Mouse (Mus musculus) hindbrain, embryonic 12.5 days (tissue): ENCODE measurements around the gene Uba5. TPM values are rescaled to one million over a fixed set of nuclear protein-coding genes. Genes with fewer than 3 reads are reported as not detected.
A peak's percentile ranks its signal among the peaks of the same experiment; 100 is the strongest.

Experiments used
- ATAC-seq: fragments of 200-750 bp; cut with Nextera tagmentation; 2 replicates; pipeline ENCODE4 v1.8.0; 2017; ENCODE audit warnings: moderate TSS enrichment; ENCODE audit not compliant: low FRiP score
- H3K27ac ChIP-seq: fragments of 300-500 bp; sonication (generic); 2 replicates; pipeline ENCODE4 v1.5.1; 2016; ENCODE audit warnings: mild to moderate bottlenecking
- H3K27me3 ChIP-seq: fragments of 300-500 bp; sonication (generic); 2 replicates; pipeline ENCODE4 v1.6.1; 2016; ENCODE audit warnings: mild to moderate bottlenecking
- H3K36me3 ChIP-seq: fragments of 300-500 bp; sonication (generic); 2 replicates; pipeline ENCODE4 v1.6.1; 2016; ENCODE audit warnings: mild to moderate bottlenecking
- H3K4me1 ChIP-seq: fragments of 300-500 bp; sonication (generic); 2 replicates; pipeline ENCODE4 v1.6.1; 2016
- H3K4me2 ChIP-seq: fragments of 300-500 bp; sonication (generic); replicated peaks from 2 replicates; pipeline ENCODE4 v1.6.1; 2016; ENCODE audit warnings: mild to moderate bottlenecking
- H3K4me3 ChIP-seq: fragments of 300-500 bp; sonication (generic); 2 replicates; pipeline ENCODE4 v1.5.1; 2016; ENCODE audit warnings: mild to moderate bottlenecking
- H3K9ac ChIP-seq: fragments of 300-500 bp; sonication (generic); 2 replicates; pipeline ENCODE4 v1.6.1; 2016; ENCODE audit warnings: mild to moderate bottlenecking, moderate library complexity
- H3K9me3 ChIP-seq: fragments of 300-500 bp; sonication (generic); replicated peaks from 2 replicates; pipeline ENCODE4 v1.6.1; 2016; ENCODE audit warnings: mild to moderate bottlenecking
- WGBS: fragments of 180-500 bp; shearing (Covaris S2); methylation state at CpG from one replicate; pipeline ENCODE4 v1.1.7; 2016; 5-methylcytosine and 5-hydroxymethylcytosine counted together
- polyA plus RNA-seq: library from polyadenylated mRNA; unstranded; fragments of >200 nt; fragmentation: Nextera tagmentation; extraction: Ambion mirVana; gene quantifications from 2 replicates; pipeline ENCODE4 v1.2.1, GENCODE M21; 2016

Uba5 gene
- polyA plus RNA-seq, 1 experiment from 2014 or later = 69.2 TPM

GRCm38 (mm10) chr9:104040362-104040761, 22.6 kb downstream of the Uba5 start, which contains the start of gene Gm28305:
Gene Gm28305 (plus strand): TSS chr9:104040662.
- Histone ChIP-seq H3K9ac (no peak within 1 kb of the TSS), H3K27ac (no peak within 1 kb of the TSS), H3K27me3 (no peaks in the 10 kb centered on the region), H3K4me2 (no peak within 1 kb of the TSS), H3K4me1 (no peaks in the 10 kb centered on the region), H3K9me3 (no peaks in the 10 kb centered on the region), H3K36me3 (peaks cover 24% of the 10 kb centered on the region), H3K4me3 (no peak within 1 kb of the TSS)
- ATAC-seq = no peak
- 82% methylated on average over 2 of the region's 2 CpGs for WGBS

DNA sequence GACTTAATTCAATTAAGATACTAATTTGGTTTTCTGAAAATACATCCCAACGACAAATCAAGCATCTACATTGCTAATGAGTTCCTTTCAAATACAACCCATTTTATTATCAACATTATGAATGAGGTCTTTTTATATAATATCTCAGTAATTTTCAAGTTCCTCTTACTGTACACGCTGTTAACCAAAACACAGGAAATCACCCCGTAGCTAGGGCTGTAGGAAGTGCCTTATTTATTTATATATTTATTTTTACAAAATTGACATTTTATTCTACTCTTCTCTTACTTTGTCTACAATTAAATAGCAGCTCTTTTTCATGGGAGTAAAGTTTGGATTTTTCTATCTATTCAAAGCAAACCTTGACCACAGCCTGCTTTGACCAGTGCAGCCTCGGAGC, 23.2 kb downstream of the Uba5 start:
- ATAC-seq = no peak
- Histone ChIP-seq H3K4me3 (no peak overlapping the region), H3K27ac (no peak overlapping the region), H3K36me3 (peaks cover 20% of the 10 kb centered on the region), H3K9me3 (no peaks in the 10 kb centered on the region), H3K27me3 (no peaks in the 10 kb centered on the region), H3K9ac (no peak overlapping the region), H3K4me1 (no peaks in the 10 kb centered on the region), H3K4me2 (no peak overlapping the region)
- WGBS = 89% methylated on average over 4 of the region's 4 CpGs

- no peak overlapping the region for H3K9ac ChIP-seq
- WGBS = 91% methylated on average over 21 of the region's 21 CpGs
- H3K4me3 ChIP-seq = no peak overlapping the region
- peaks cover 20% of the 10 kb centered on the region for H3K36me3 ChIP-seq
- no peaks in the 10 kb centered on the region for H3K9me3 ChIP-seq
- no peaks in the 10 kb centered on the region for H3K27me3 ChIP-seq
- H3K4me1 ChIP-seq = no peaks in the 10 kb centered on the region
- no peak overlapping the region for H3K27ac ChIP-seq
- no peak overlapping the region for H3K4me2 ChIP-seq
- ATAC-seq = no peak
Observed at GRCm38 (mm10) chr9:104039031-104039695, 23.8 kb downstream of the Uba5 start.

- H3K4me3 ChIP-seq = no peak overlapping the region
- H3K36me3 ChIP-seq = peaks cover 20% of the 10 kb centered on the region
- H3K9ac ChIP-seq = no peak overlapping the region
- ATAC-seq = no peak
- WGBS = 92% methylated on average over 13 of the region's 13 CpGs
- H3K27me3 ChIP-seq = no peaks in the 10 kb centered on the region
- H3K4me2 ChIP-seq = no peak overlapping the region
- H3K4me1 ChIP-seq = no peaks in the 10 kb centered on the region
- H3K9me3 ChIP-seq = no peaks in the 10 kb centered on the region
- H3K27ac ChIP-seq = no peak overlapping the region
Observed at GRCm38 (mm10) chr9:104038266-104038665, 24.7 kb downstream of the Uba5 start.

- no peak overlapping the region for H3K4me3 ChIP-seq
- H3K9ac ChIP-seq = no peak overlapping the region
- no peaks in the 10 kb centered on the region for H3K4me1 ChIP-seq
- 48% methylated on average over 24 of the region's 24 CpGs for WGBS
- no peak overlapping the region for H3K27ac ChIP-seq
- H3K9me3 ChIP-seq = no peaks in the 10 kb centered on the region
- H3K27me3 ChIP-seq = no peaks in the 10 kb centered on the region
- ATAC-seq = no peak
- peaks cover 17% of the 10 kb centered on the region for H3K36me3 ChIP-seq
- no peak overlapping the region for H3K4me2 ChIP-seq
Observed at GRCm38 (mm10) chr9:104035261-104036015, 27.5 kb downstream of the Uba5 start.

GRCm38 (mm10) chr9:104034718-104035117, 28.2 kb downstream of the Uba5 start:
- no peaks in the 10 kb centered on the region for H3K4me1 ChIP-seq
- no peak overlapping the region for H3K4me3 ChIP-seq
- H3K36me3 ChIP-seq = peaks cover 17% of the 10 kb centered on the region
- no peak overlapping the region for H3K27ac ChIP-seq
- H3K27me3 ChIP-seq = no peaks in the 10 kb centered on the region
- ATAC-seq = no peak
- no peak overlapping the region for H3K9ac ChIP-seq
- 73% methylated on average over 6 of the region's 6 CpGs for WGBS
- no peaks in the 10 kb centered on the region for H3K9me3 ChIP-seq
- no peak overlapping the region for H3K4me2 ChIP-seq

- Histone ChIP-seq H3K36me3 (peaks cover 18% of the 10 kb centered on the region), H3K9ac (no peak overlapping the region), H3K4me1 (no peaks in the 10 kb centered on the region), H3K4me3 (no peak overlapping the region), H3K27ac (no peak overlapping the region), H3K9me3 (no peaks in the 10 kb centered on the region), H3K4me2 (no peak overlapping the region), H3K27me3 (no peaks in the 10 kb centered on the region)
- ATAC-seq = no peak
- WGBS = 77% methylated on average over 8 of the region's 8 CpGs
Observed at GRCm38 (mm10) chr9:104034231-104034630, 28.7 kb downstream of the Uba5 start.

GRCm38 (mm10) chr9:104029861-104030260, 33.1 kb downstream of the Uba5 start:
- no peak overlapping the region for H3K9ac ChIP-seq

GRCm38 (mm10) chr9:104027186-104027585, 35.7 kb downstream of the Uba5 start:
- Histone ChIP-seq H3K9me3 (no peaks in the 10 kb centered on the region), H3K4me3 (no peak overlapping the region), H3K4me2 (no peak overlapping the region), H3K4me1 (no peaks in the 10 kb centered on the region), H3K27me3 (no peaks in the 10 kb centered on the region), H3K36me3 (peaks cover 42% of the 10 kb centered on the region), H3K27ac (no peak overlapping the region), H3K9ac (no peak overlapping the region)
- 96% methylated on average over 8 of the region's 8 CpGs for WGBS
- ATAC-seq = no peak

More at GRCm38 (mm10) chr9:104029861-104030260, 33.1 kb downstream of the Uba5 start:
- Histone ChIP-seq H3K4me2 (no peak overlapping the region), H3K27me3 (no peaks in the 10 kb centered on the region), H3K4me1 (no peaks in the 10 kb centered on the region), H3K27ac (no peak overlapping the region), H3K4me3 (no peak overlapping the region), H3K9me3 (no peaks in the 10 kb centered on the region), H3K36me3 (peaks cover 34% of the 10 kb centered on the region)
- ATAC-seq = no peak
- 91% methylated on average over 11 of the region's 11 CpGs for WGBS

- WGBS = 94% methylated on average over 10 of the region's 10 CpGs
- no peak for ATAC-seq
- Histone ChIP-seq H3K27ac (no peak overlapping the region), H3K9me3 (no peaks in the 10 kb centered on the region), H3K36me3 (peaks cover 43% of the 10 kb centered on the region), H3K27me3 (no peaks in the 10 kb centered on the region), H3K4me1 (no peaks in the 10 kb centered on the region), H3K4me3 (no peak overlapping the region), H3K9ac (no peak overlapping the region), H3K4me2 (no peak overlapping the region)
Observed at GRCm38 (mm10) chr9:104021026-104021425, 41.9 kb downstream of the Uba5 start.

DNA sequence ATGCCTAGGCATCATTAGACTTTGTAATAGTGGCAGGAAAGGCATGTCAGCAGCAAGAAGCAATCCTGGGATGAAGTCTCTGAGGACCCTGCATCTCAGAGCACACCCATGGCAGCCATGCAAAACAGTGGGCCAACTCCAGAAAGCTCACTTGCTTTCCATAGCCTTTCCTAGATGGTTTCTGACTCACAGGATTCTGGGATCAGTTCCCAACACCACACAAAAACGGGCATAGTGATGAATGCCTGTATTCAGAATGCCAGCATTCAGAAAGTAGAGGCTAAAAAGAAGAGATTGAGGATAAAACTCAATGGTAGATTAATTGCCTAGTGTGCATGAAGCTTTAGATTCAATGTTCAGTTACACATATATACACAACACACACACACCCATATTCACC, 48.4 kb downstream of the Uba5 start:
- Histone ChIP-seq H3K27me3 (no peaks in the 10 kb centered on the region), H3K36me3 (peaks cover 39% of the 10 kb centered on the region; the same call in 1 of the 2 replicates), H3K9me3 (no peaks in the 10 kb centered on the region), H3K4me3 (no peak overlapping the region), H3K4me1 (no peaks in the 10 kb centered on the region), H3K27ac (no peak overlapping the region), H3K9ac (no peak overlapping the region), H3K4me2 (no peak overlapping the region)
- ATAC-seq = no peak
- 72% methylated on average over 1 of the region's 1 CpGs for WGBS

DNA sequence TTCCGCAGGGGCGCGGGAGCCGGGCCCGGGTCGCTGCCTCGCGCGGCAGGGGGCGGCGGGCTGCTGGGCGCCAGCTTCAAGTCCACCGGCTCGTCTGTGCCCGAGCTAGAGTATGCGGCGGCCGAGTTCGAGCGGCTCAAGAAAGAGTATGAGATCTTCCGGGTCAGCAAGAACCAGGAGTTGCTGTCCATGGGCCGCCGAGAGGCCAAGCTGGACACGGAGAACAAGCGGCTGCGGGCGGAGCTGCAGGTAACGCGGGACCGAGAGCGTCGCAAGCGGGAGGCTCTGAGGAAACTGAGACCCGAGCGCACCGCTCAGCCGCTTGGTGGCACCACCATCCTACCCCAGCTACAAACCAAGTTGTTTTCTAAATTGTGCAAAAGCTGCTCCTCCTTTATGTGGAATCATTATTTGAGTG, 60.0 kb downstream of the Uba5 start:
- peaks cover 5% of the 10 kb centered on the region; the same call in 1 of the 2 replicates for H3K27me3 ChIP-seq
- under 1% methylated on average over 37 of the region's 37 CpGs for whole genome bisulfite sequencing
- H3K4me3 ChIP-seq = peak overlapping the region; percentile 71
- H3K4me2 ChIP-seq = peak overlapping the region; percentile 67
- no peaks in the 10 kb centered on the region for H3K36me3 ChIP-seq
- H3K9ac ChIP-seq = peak overlapping the region; percentile 78
- ATAC-seq = peak; percentile 59
- peak overlapping the region; percentile 84 for H3K27ac ChIP-seq
- H3K4me1 ChIP-seq = peaks cover 11% of the 10 kb centered on the region; the same call in 1 of the 2 replicates
- no peaks in the 10 kb centered on the region for H3K9me3 ChIP-seq
